Mouse (Mus musculus): ENCODE results near the gene Klhl29. TPM values are rescaled to one million over a fixed set of nuclear protein-coding genes. Genes with fewer than 3 reads are reported as not detected.

Gene Klhl29
- total and polyA plus RNA-seq, 3 experiments = not detected

- TF ChIP-seq USF2 (IDR thresholded peaks at IDR 0.05; ENCODE audit: borderline replicate concordance in 1 of 2, insufficient read depth in 1 of 2, low read depth in 1 of 2, low read length in 2 of 2) = no peak
- TF ChIP-seq HCFC1 (IDR thresholded peaks at IDR 0.05; ENCODE audit: low read depth, low read length) = no peak
- TF ChIP-seq GABPA (IDR thresholded peaks at IDR 0.05; ENCODE audit: low read depth, low read length) = no peak
- TF ChIP-seq EP300 (IDR thresholded peaks at IDR 0.05; ENCODE audit: low read depth in 1 of 2, low read length in 2 of 2) = no peak
- TF ChIP-seq MEF2A (IDR thresholded peaks at IDR 0.05; ENCODE audit: extremely low read depth, insufficient replicate concordance, low read depth, low read length, poor library complexity, severe bottlenecking) = no peak
- no peak for TF ChIP-seq ZC3H11A (IDR thresholded peaks at IDR 0.05; ENCODE audit: low read depth, low read length)
- DNase-seq (ENCODE audit: low read depth, low spot score) = no peak
- H3K9me3 ChIP-seq (replicated peaks; ENCODE audit: insufficient read depth, low read length) = no peaks in the 10 kb centered on the region
These were observed 139.9 kb downstream of the Klhl29 start for GRCm38 (mm10) chr12:5235596-5235995.

GRCm38 (mm10) chr12:5230504-5230903 lies 145.0 kb downstream of the Klhl29 start:
- no peak for DNase-seq (ENCODE audit: low read depth, low spot score)
- H3K9ac ChIP-seq (ENCODE audit: control insufficient read depth, low read depth, low read length, poor library complexity, severe bottlenecking) = no peak overlapping the region
- no peaks in the 10 kb centered on the region for H3K36me3 ChIP-seq (ENCODE audit: control insufficient read depth in 1 of 2, insufficient read depth in 2 of 2, low read length in 2 of 2)
- no peak for TF ChIP-seq E2F4 (IDR thresholded peaks at IDR 0.05; ENCODE audit: borderline replicate concordance, low read depth, low read length)
- TF ChIP-seq TAL1 (IDR thresholded peaks at IDR 0.05; ENCODE audit: low read length) = no peak
- no peak for TF ChIP-seq MAFK (IDR thresholded peaks at IDR 0.05; ENCODE audit: borderline replicate concordance, low read depth, low read length)
- no peak for TF ChIP-seq NELFE (IDR thresholded peaks at IDR 0.05; ENCODE audit: low read depth, low read length)
- TF ChIP-seq MYB (IDR thresholded peaks at IDR 0.05; ENCODE audit: low read depth, low read length) = no peak
- TF ChIP-seq ETS1 (IDR thresholded peaks at IDR 0.05; ENCODE audit: low read depth, low read length) = no peak
- no peak for TF ChIP-seq ZMIZ1 (IDR thresholded peaks at IDR 0.05; ENCODE audit: low read depth, low read length)
- no peak for TF ChIP-seq CTCF (IDR thresholded peaks at IDR 0.05 in 2 of 3, conservative IDR thresholded peaks at IDR 0.05 in 1 of 3; ENCODE audit: control insufficient read depth in 1 of 3, insufficient read depth in 1 of 3, low read depth in 2 of 3, low read length in 3 of 3, poor library complexity in 1 of 3, severe bottlenecking in 1 of 3)
- no peak for TF ChIP-seq ELF1 (IDR thresholded peaks at IDR 0.05; ENCODE audit: low read depth, low read length)
- TF ChIP-seq TBP (IDR thresholded peaks at IDR 0.05; ENCODE audit: low read depth, low read length) = no peak
- no peak for TF ChIP-seq MYC (IDR thresholded peaks at IDR 0.05; ENCODE audit: low read depth, low read length)
- no peak for TF ChIP-seq JUND (IDR thresholded peaks at IDR 0.05; ENCODE audit: low read depth, low read length)
- H3K27me3 ChIP-seq (ENCODE audit: control insufficient read depth in 1 of 2, insufficient read depth in 2 of 2, low read length in 2 of 2) = no peaks in the 10 kb centered on the region
- H3K9me3 ChIP-seq (replicated peaks; ENCODE audit: insufficient read depth, low read length) = no peaks in the 10 kb centered on the region
- no peaks in the 10 kb centered on the region for H3K4me1 ChIP-seq (ENCODE audit: control insufficient read depth in 1 of 2, insufficient read depth in 2 of 2, low read length in 2 of 2)
- no peak overlapping the region for H3K4me3 ChIP-seq (ENCODE audit: control insufficient read depth in 1 of 2, insufficient read depth in 1 of 2, low read depth in 2 of 2, low read length in 2 of 2)
- no peak overlapping the region for H3K27ac ChIP-seq (ENCODE audit: control insufficient read depth, low read depth, low read length)
- no peaks in the 10 kb centered on the region for H3K79me2 ChIP-seq (ENCODE audit: control insufficient read depth, insufficient read depth, low read length, poor library complexity)

More at GRCm38 (mm10) chr12:5235596-5235995, 139.9 kb downstream of the Klhl29 start:
- no peak overlapping the region for H3K4me3 ChIP-seq (ENCODE audit: control insufficient read depth in 1 of 2, insufficient read depth in 1 of 2, low read depth in 2 of 2, low read length in 2 of 2)
- H3K27ac ChIP-seq (ENCODE audit: control insufficient read depth, low read depth, low read length) = no peak overlapping the region
- no peaks in the 10 kb centered on the region for H3K27me3 ChIP-seq (ENCODE audit: control insufficient read depth in 1 of 2, insufficient read depth in 2 of 2, low read length in 2 of 2)
- H3K9ac ChIP-seq (ENCODE audit: control insufficient read depth, low read depth, low read length, poor library complexity, severe bottlenecking) = no peak overlapping the region
- H3K36me3 ChIP-seq (ENCODE audit: control insufficient read depth in 1 of 2, insufficient read depth in 2 of 2, low read length in 2 of 2) = no peaks in the 10 kb centered on the region
- H3K4me1 ChIP-seq (ENCODE audit: control insufficient read depth in 1 of 2, insufficient read depth in 2 of 2, low read length in 2 of 2) = no peaks in the 10 kb centered on the region
- H3K79me2 ChIP-seq (ENCODE audit: control insufficient read depth, insufficient read depth, low read length, poor library complexity) = no peaks in the 10 kb centered on the region
